Mouse (Mus musculus) erythroblast, embryonic 14.5 days (primary cell): ENCODE data around the gene Loxl4.

ENCODE experiments used
- GATA1 ChIP-seq: IDR thresholded peaks from 2 replicates; pipeline ENCODE4 v1.6.1; 2012; ENCODE audit warnings: low read length, inconsistent platforms, mixed read lengths
- TAL1 ChIP-seq: IDR thresholded peaks from 3 replicates; pipeline ENCODE4 v1.6.1; 2012; ENCODE audit warnings: low read length, inconsistent platforms, mixed read lengths

DNA sequence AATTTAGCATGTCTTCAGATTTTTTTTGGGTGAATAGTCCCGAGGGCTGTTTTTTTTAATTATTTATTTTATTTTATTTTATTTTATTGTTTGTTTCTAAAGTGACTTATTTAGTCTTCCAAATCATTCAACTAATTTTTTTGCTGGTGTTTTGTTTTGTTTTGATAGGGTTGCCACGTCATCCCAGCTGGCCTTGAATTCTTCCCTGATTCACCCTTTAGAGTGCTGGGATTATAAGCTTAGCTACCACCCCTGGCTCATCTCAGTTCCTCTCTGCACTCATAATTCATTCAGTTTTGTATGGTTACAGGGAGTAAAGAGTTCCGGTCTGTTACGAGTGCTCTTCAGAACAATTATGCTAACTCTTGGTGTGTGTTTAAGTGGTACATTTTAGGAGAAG is 34.0 kb downstream of the Loxl4 start:
- TF ChIP-seq GATA1 (no peak), TAL1 (no peak)
